Mouse (Mus musculus): ENCODE data around the gene Gtf2i. TPM values are rescaled to one million over a fixed set of nuclear protein-coding genes. Genes with fewer than 3 reads are reported as not detected.
A peak's percentile ranks its signal among the peaks of the same experiment; 100 is the strongest.

Gene Gtf2i
- polyA plus RNA-seq, 1 experiment from 2014 or later, result 196 TPM

- Histone ChIP-seq H3K9me3 (ENCODE audit: control insufficient read depth, low read length) (no peaks in the 10 kb centered on the region), H3K9ac (ENCODE audit: low read depth, low read length) (no peak overlapping the region), H3K4me3 (ENCODE audit: low read length) (no peak overlapping the region), H3K4me2 (replicated peaks; ENCODE audit: low read depth, low read length) (no peak overlapping the region), H3K27ac (ENCODE audit: low read depth, low read length) (no peak overlapping the region), H3K27me3 (ENCODE audit: control insufficient read depth, insufficient read depth, low read length) (no peaks in the 10 kb centered on the region), H3K4me1 (ENCODE audit: control insufficient read depth, insufficient read depth, low read length) (no peaks in the 10 kb centered on the region), H3K36me3 (ENCODE audit: control insufficient read depth, insufficient read depth, low read length) (peaks cover 98% of the 10 kb centered on the region)
- 85% methylated on average over 10 of the region's 10 CpGs for WGBS
- no peak for ATAC-seq (ENCODE audit: low FRiP score, low TSS enrichment)
These were observed 39.0 kb downstream of the Gtf2i start for GRCm38 (mm10) chr5:134275556-134275955.

GRCm38 (mm10) chr5:134275021-134275420 lies 39.5 kb downstream of the Gtf2i start:
- Histone ChIP-seq H3K9ac (ENCODE audit: low read depth, low read length) (no peak overlapping the region), H3K4me2 (replicated peaks; ENCODE audit: low read depth, low read length) (no peak overlapping the region), H3K4me1 (ENCODE audit: control insufficient read depth, insufficient read depth, low read length) (no peaks in the 10 kb centered on the region), H3K4me3 (ENCODE audit: low read length) (no peak overlapping the region), H3K36me3 (ENCODE audit: control insufficient read depth, insufficient read depth, low read length) (peaks cover 98% of the 10 kb centered on the region), H3K27ac (ENCODE audit: low read depth, low read length) (no peak overlapping the region), H3K9me3 (ENCODE audit: control insufficient read depth, low read length) (no peaks in the 10 kb centered on the region), H3K27me3 (ENCODE audit: control insufficient read depth, insufficient read depth, low read length) (no peaks in the 10 kb centered on the region)
- ATAC-seq (ENCODE audit: low FRiP score, low TSS enrichment), result no peak
- 94% methylated on average over 11 of the region's 11 CpGs for WGBS

- Histone ChIP-seq H3K27me3 (ENCODE audit: control insufficient read depth, insufficient read depth, low read length) (no peaks in the 10 kb centered on the region), H3K9ac (ENCODE audit: low read depth, low read length) (no peak overlapping the region), H3K4me1 (ENCODE audit: control insufficient read depth, insufficient read depth, low read length) (no peaks in the 10 kb centered on the region), H3K27ac (ENCODE audit: low read depth, low read length) (no peak overlapping the region), H3K4me3 (ENCODE audit: low read length) (no peak overlapping the region), H3K9me3 (ENCODE audit: control insufficient read depth, low read length) (no peaks in the 10 kb centered on the region), H3K4me2 (replicated peaks; ENCODE audit: low read depth, low read length) (no peak overlapping the region), H3K36me3 (ENCODE audit: control insufficient read depth, insufficient read depth, low read length) (peaks cover 96% of the 10 kb centered on the region)
- no peak for ATAC-seq (ENCODE audit: low FRiP score, low TSS enrichment)
- WGBS, result 79% methylated on average over 8 of the region's 8 CpGs
These were observed 40.8 kb downstream of the Gtf2i start for GRCm38 (mm10) chr5:134273761-134274160.

DNA sequence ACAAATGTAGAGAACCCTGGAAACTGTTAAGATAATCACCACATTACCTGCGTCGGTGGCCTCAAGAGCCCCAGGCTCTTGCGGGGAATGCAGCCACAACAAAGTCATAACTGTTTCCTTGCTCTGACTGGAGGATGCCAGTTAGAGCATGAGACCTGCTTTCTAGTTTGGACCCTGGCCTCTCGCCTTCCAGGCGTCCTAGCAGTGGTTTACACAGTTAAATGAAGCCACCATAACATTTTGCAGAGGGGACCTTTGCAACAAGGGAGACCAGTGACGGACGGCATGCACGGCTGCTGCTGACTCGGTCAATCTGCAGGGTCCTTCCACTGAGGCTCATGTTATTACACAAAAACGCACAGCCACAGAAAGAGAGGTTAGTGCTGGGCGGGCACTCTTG lies 41.8 kb downstream of the Gtf2i start:
- no peak for ATAC-seq (ENCODE audit: low FRiP score, low TSS enrichment)
- Histone ChIP-seq H3K4me1 (ENCODE audit: control insufficient read depth, insufficient read depth, low read length) (no peaks in the 10 kb centered on the region), H3K36me3 (ENCODE audit: control insufficient read depth, insufficient read depth, low read length) (peaks cover 96% of the 10 kb centered on the region), H3K9ac (ENCODE audit: low read depth, low read length) (no peak overlapping the region), H3K27ac (ENCODE audit: low read depth, low read length) (no peak overlapping the region), H3K4me2 (replicated peaks; ENCODE audit: low read depth, low read length) (no peak overlapping the region), H3K4me3 (ENCODE audit: low read length) (no peak overlapping the region), H3K9me3 (ENCODE audit: control insufficient read depth, low read length) (no peaks in the 10 kb centered on the region), H3K27me3 (ENCODE audit: control insufficient read depth, insufficient read depth, low read length) (no peaks in the 10 kb centered on the region)
- whole genome bisulfite sequencing, result 86% methylated on average over 11 of the region's 11 CpGs

DNA sequence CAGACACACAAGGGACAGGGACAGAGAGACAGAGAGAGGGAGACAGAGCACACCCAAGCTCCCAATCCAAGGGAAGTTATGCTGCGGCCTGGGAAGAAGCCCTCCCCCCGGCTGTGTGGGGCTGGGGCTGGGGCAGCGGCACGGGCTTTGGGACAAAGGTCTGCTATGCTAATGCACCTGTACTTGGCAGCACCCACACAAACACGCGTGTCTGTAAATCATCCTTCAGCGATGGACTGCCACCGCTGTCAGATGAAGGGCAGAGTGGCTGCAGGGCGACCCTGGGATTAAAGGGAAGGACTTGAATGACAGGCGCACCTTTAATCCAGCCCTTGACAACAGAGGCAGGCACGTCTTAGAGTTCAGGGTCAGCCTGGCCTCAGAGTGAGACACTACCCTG lies 43.1 kb downstream of the Gtf2i start:
- H3K4me3 ChIP-seq (ENCODE audit: low read length), result no peak overlapping the region
- no peak for ATAC-seq (ENCODE audit: low FRiP score, low TSS enrichment)
- H3K36me3 ChIP-seq (ENCODE audit: control insufficient read depth, insufficient read depth, low read length), result peaks cover 96% of the 10 kb centered on the region
- H3K4me1 ChIP-seq (ENCODE audit: control insufficient read depth, insufficient read depth, low read length), result no peaks in the 10 kb centered on the region
- no peaks in the 10 kb centered on the region for H3K9me3 ChIP-seq (ENCODE audit: control insufficient read depth, low read length)
- 91% methylated on average over 11 of the region's 11 CpGs for WGBS
- no peaks in the 10 kb centered on the region for H3K27me3 ChIP-seq (ENCODE audit: control insufficient read depth, insufficient read depth, low read length)
- no peak overlapping the region for H3K27ac ChIP-seq (ENCODE audit: low read depth, low read length)
- H3K4me2 ChIP-seq (replicated peaks; ENCODE audit: low read depth, low read length), result no peak overlapping the region
- H3K9ac ChIP-seq (ENCODE audit: low read depth, low read length), result no peak overlapping the region

DNA sequence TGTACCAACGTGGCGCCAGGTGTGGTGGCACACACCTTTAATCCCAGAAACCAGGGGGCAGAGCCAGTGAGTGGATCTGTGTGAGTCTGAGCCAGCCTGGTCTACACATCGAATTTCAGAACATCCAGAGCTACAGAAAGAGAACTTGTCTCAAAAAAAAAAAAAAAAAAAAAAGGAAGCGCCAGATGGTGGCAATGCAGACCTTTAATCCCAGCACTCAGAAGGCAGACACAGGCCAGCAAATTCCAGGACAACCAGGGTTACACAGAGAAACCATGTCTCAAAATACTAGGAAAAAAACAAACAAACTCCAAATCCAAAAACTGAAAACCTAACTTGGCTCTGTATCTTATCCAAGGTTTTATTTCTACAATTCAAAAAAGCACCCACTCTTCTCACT lies 44.0 kb downstream of the Gtf2i start:
- 96% methylated on average over 4 of the region's 4 CpGs for WGBS
- Histone ChIP-seq H3K9ac (ENCODE audit: low read depth, low read length) (no peak overlapping the region), H3K27me3 (ENCODE audit: control insufficient read depth, insufficient read depth, low read length) (no peaks in the 10 kb centered on the region), H3K27ac (ENCODE audit: low read depth, low read length) (no peak overlapping the region), H3K9me3 (ENCODE audit: control insufficient read depth, low read length) (no peaks in the 10 kb centered on the region), H3K36me3 (ENCODE audit: control insufficient read depth, insufficient read depth, low read length) (peaks cover 96% of the 10 kb centered on the region), H3K4me1 (ENCODE audit: control insufficient read depth, insufficient read depth, low read length) (no peaks in the 10 kb centered on the region), H3K4me2 (replicated peaks; ENCODE audit: low read depth, low read length) (no peak overlapping the region), H3K4me3 (ENCODE audit: low read length) (no peak overlapping the region)
- ATAC-seq (ENCODE audit: low FRiP score, low TSS enrichment), result no peak

DNA sequence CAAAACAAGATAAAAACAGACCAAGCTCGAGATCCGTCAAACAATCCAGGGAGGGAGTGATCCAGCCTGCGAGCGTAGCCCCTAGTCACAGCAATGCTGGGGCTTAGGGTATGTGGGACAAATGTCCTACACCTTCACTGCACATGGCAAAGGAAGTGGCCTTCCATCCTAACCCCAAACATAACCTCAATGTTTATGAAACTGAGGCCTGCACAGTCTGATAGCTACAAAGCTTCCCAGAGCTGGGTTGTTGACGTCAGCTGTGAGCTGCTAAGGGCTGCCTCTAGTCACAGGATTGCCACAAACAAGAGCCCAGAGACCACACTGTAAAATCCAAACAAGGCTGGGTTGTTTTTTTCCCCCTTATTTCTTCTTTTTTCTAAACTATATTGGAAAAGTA lies 44.8 kb downstream of the Gtf2i start:
- H3K9me3 ChIP-seq (ENCODE audit: control insufficient read depth, low read length), result no peaks in the 10 kb centered on the region

GRCm38 (mm10) chr5:134268751-134269150 lies 45.8 kb downstream of the Gtf2i start:
- 96% methylated on average over 8 of the region's 8 CpGs for WGBS
- ATAC-seq (ENCODE audit: low FRiP score, low TSS enrichment), result no peak
- Histone ChIP-seq H3K4me1 (ENCODE audit: control insufficient read depth, insufficient read depth, low read length) (no peaks in the 10 kb centered on the region), H3K9ac (ENCODE audit: low read depth, low read length) (no peak overlapping the region), H3K9me3 (ENCODE audit: control insufficient read depth, low read length) (no peaks in the 10 kb centered on the region), H3K4me2 (replicated peaks; ENCODE audit: low read depth, low read length) (no peak overlapping the region), H3K4me3 (ENCODE audit: low read length) (no peak overlapping the region), H3K36me3 (ENCODE audit: control insufficient read depth, insufficient read depth, low read length) (peaks cover 97% of the 10 kb centered on the region), H3K27ac (ENCODE audit: low read depth, low read length) (no peak overlapping the region), H3K27me3 (ENCODE audit: control insufficient read depth, insufficient read depth, low read length) (no peaks in the 10 kb centered on the region)

More for the DNA sequence above, 44.8 kb downstream of the Gtf2i start:
- no peaks in the 10 kb centered on the region for H3K4me1 ChIP-seq (ENCODE audit: control insufficient read depth, insufficient read depth, low read length)
- H3K9ac ChIP-seq (ENCODE audit: low read depth, low read length), result no peak overlapping the region
- no peak for ATAC-seq (ENCODE audit: low FRiP score, low TSS enrichment)
- H3K27me3 ChIP-seq (ENCODE audit: control insufficient read depth, insufficient read depth, low read length), result no peaks in the 10 kb centered on the region
- no peak overlapping the region for H3K4me3 ChIP-seq (ENCODE audit: low read length)
- WGBS, result 81% methylated on average over 5 of the region's 5 CpGs
- peaks cover 96% of the 10 kb centered on the region for H3K36me3 ChIP-seq (ENCODE audit: control insufficient read depth, insufficient read depth, low read length)
- H3K4me2 ChIP-seq (replicated peaks; ENCODE audit: low read depth, low read length), result no peak overlapping the region
- H3K27ac ChIP-seq (ENCODE audit: low read depth, low read length), result no peak overlapping the region

DNA sequence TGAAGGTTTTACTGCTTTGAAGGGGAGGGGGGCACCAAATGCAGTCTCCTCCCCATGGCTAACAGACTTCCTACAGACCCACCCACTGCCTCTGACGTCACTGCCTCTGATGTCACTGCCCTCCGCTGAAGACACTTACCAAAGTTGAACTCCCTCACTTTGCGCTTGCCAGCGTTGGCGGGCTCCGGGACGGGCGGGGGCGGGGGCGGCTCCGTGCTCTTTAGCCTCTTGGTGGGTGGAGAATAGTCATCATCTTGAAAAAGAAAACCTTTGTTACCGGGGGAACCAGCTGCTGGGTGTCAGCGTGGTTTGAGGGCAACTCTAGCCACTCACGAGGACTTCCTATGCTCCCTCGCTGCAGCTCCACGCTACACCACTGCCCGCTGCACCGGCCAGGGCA lies 48.2 kb downstream of the Gtf2i start:
- Histone ChIP-seq H3K9me3 (ENCODE audit: control insufficient read depth, low read length) (no peaks in the 10 kb centered on the region), H3K27me3 (ENCODE audit: control insufficient read depth, insufficient read depth, low read length) (no peaks in the 10 kb centered on the region), H3K4me3 (ENCODE audit: low read length) (no peak overlapping the region), H3K27ac (ENCODE audit: low read depth, low read length) (0 out of 2 replicates have a peak overlapping the region, but pooled peaks have one; percentile 24), H3K4me2 (replicated peaks; ENCODE audit: low read depth, low read length) (no peak overlapping the region), H3K36me3 (ENCODE audit: control insufficient read depth, insufficient read depth, low read length) (peaks cover 97% of the 10 kb centered on the region), H3K4me1 (ENCODE audit: control insufficient read depth, insufficient read depth, low read length) (no peaks in the 10 kb centered on the region), H3K9ac (ENCODE audit: low read depth, low read length) (no peak overlapping the region)
- peak; percentile 59 for ATAC-seq (ENCODE audit: low FRiP score, low TSS enrichment)
- 59% methylated on average over 18 of the region's 18 CpGs for WGBS

Measured in kidney, embryonic 14.5 days (tissue).